Mouse (Mus musculus) MEL (cell line): Measurements from ENCODE around the gene Slc51a. TPM values are rescaled to one million over a fixed set of nuclear protein-coding genes. Genes with fewer than 3 reads are reported as not detected.

ENCODE experiments used
- DNase-seq: peaks from one replicate; pipeline ENCODE4 v3.0.0; 2011; ENCODE audit warnings: low read depth, low spot score
- H3K27ac ChIP-seq: 2 replicates; pipeline ENCODE4 v1.5.1; 2012; ENCODE audit warnings: low read depth, mild to moderate bottlenecking, control low read depth, low read length, moderate library complexity; ENCODE audit not compliant: control insufficient read depth
- H3K27me3 ChIP-seq, 2 experiments: fragments of 150-350 bp in 1 of 2; sonication (generic) in 1 of 2; 2 replicates each; pipeline ENCODE4 v1.6.1; 2012; ENCODE audit warnings: low read length in 2 of 2, mild to moderate bottlenecking in 2 of 2, improper control_type of control experiment in 1 of 2, moderate library complexity in 1 of 2; ENCODE audit not compliant: insufficient read depth in 2 of 2, control insufficient read depth in 1 of 2
- H3K36me3 ChIP-seq, 2 experiments: 2 replicates each; pipeline ENCODE4 v1.6.1; 2012 to 2014; ENCODE audit warnings: low read length in 2 of 2, improper control_type of control experiment in 1 of 2, inconsistent platforms in 1 of 2, mild to moderate bottlenecking in 1 of 2; ENCODE audit not compliant: insufficient read depth in 2 of 2, control insufficient read depth in 1 of 2
- H3K4me1 ChIP-seq, 2 experiments: fragments of 150-350 bp in 1 of 2; sonication (generic) in 1 of 2; 2 replicates each; pipeline ENCODE4 v1.6.1; 2012; ENCODE audit warnings: low read length in 2 of 2, improper control_type of control experiment in 1 of 2, mild to moderate bottlenecking in 1 of 2; ENCODE audit not compliant: insufficient read depth in 2 of 2, control insufficient read depth in 1 of 2
- H3K4me3 ChIP-seq, 2 experiments: fragments of 150-350 bp in 1 of 2; sonication (generic) in 1 of 2; 2 replicates each; pipeline ENCODE4 v1.5.1; 2012; ENCODE audit warnings: low read depth in 2 of 2, low read length in 2 of 2, mild to moderate bottlenecking in 2 of 2, moderate library complexity in 2 of 2, control low read depth in 1 of 2, improper control_type of control experiment in 1 of 2; ENCODE audit not compliant: control insufficient read depth in 1 of 2, insufficient read depth in 1 of 2
- H3K79me2 ChIP-seq: 2 replicates; pipeline ENCODE4 v1.6.1; 2012; ENCODE audit warnings: mild to moderate bottlenecking, low read length, moderate library complexity; ENCODE audit not compliant: control insufficient read depth, poor library complexity, insufficient read depth
- H3K9ac ChIP-seq: 2 replicates; pipeline ENCODE4 v1.6.1; 2012; ENCODE audit warnings: low read depth, mild to moderate bottlenecking, control low read depth, low read length, moderate library complexity; ENCODE audit not compliant: control insufficient read depth, poor library complexity, severe bottlenecking
- H3K9me3 ChIP-seq: fragments of 150-350 bp; sonication (generic); replicated peaks from 2 replicates; pipeline ENCODE4 v1.6.1; 2012; ENCODE audit warnings: mild to moderate bottlenecking, low read length, improper control_type of control experiment, moderate library complexity; ENCODE audit not compliant: insufficient read depth
- BHLHE40 ChIP-seq: IDR thresholded peaks from 2 replicates; pipeline ENCODE4 v1.6.1; 2012; ENCODE audit warnings: low read depth, mild to moderate bottlenecking, inconsistent platforms, low read length, improper control_type of control experiment, borderline replicate concordance
- CHD2 ChIP-seq: IDR thresholded peaks from 2 replicates; pipeline ENCODE4 v1.6.1; 2011; ENCODE audit warnings: low read length, improper control_type of control experiment
- CTCF ChIP-seq, 3 experiments: IDR thresholded peaks in 2 of 3; conservative IDR thresholded peaks in 1 of 3; 2 replicates each; pipeline ENCODE4 v1.5.1; 2011 to 2012; ENCODE audit warnings: low read length in 3 of 3, low read depth in 2 of 3, mild to moderate bottlenecking in 2 of 3, improper control_type of control experiment in 1 of 3, inconsistent platforms in 1 of 3, mixed read lengths in 1 of 3, moderate library complexity in 1 of 3; ENCODE audit not compliant: control insufficient read depth in 1 of 3, insufficient read depth in 1 of 3, poor library complexity in 1 of 3, severe bottlenecking in 1 of 3
- ELF1 ChIP-seq: IDR thresholded peaks from 2 replicates; pipeline ENCODE4 v1.6.1; 2014; ENCODE audit warnings: low read depth, mild to moderate bottlenecking, inconsistent platforms, low read length, improper control_type of control experiment, moderate library complexity
- EP300 ChIP-seq, 2 experiments: IDR thresholded peaks; 2 replicates each; pipeline ENCODE4 v1.6.1; 2011; ENCODE audit warnings: improper control_type of control experiment in 2 of 2, low read length in 2 of 2, low read depth in 1 of 2, mild to moderate bottlenecking in 1 of 2
- GABPA ChIP-seq: IDR thresholded peaks from 2 replicates; pipeline ENCODE4 v1.6.1; 2012; ENCODE audit warnings: low read depth, mild to moderate bottlenecking, inconsistent platforms, low read length, improper control_type of control experiment, moderate library complexity
- GATA1 ChIP-seq: IDR thresholded peaks from 2 replicates; pipeline ENCODE4 v1.6.1; 2011; ENCODE audit warnings: low read depth, low read length, improper control_type of control experiment
- JUND ChIP-seq: IDR thresholded peaks from 2 replicates; pipeline ENCODE4 v1.6.1; 2011; ENCODE audit warnings: low read depth, mild to moderate bottlenecking, improper control_type of control experiment, low read length
- MXI1 ChIP-seq: IDR thresholded peaks from 2 replicates; pipeline ENCODE4 v1.6.1; 2011; ENCODE audit warnings: mild to moderate bottlenecking, low read depth, low read length, improper control_type of control experiment
- MYB ChIP-seq: IDR thresholded peaks from 2 replicates; pipeline ENCODE4 v1.6.1; 2011; ENCODE audit warnings: mild to moderate bottlenecking, low read depth, low read length, improper control_type of control experiment
- RAD21 ChIP-seq: IDR thresholded peaks from 2 replicates; pipeline ENCODE4 v1.6.1; 2011; ENCODE audit warnings: mild to moderate bottlenecking, low read depth, low read length, improper control_type of control experiment
- SIN3A ChIP-seq: IDR thresholded peaks from 2 replicates; pipeline ENCODE4 v1.6.1; 2012; ENCODE audit warnings: low read length, improper control_type of control experiment, inconsistent platforms
- SMC3 ChIP-seq: IDR thresholded peaks from 2 replicates; pipeline ENCODE4 v1.6.1; 2011; ENCODE audit warnings: low read depth, low read length, improper control_type of control experiment
- TAL1 ChIP-seq: IDR thresholded peaks from 2 replicates; pipeline ENCODE4 v1.6.1; 2012; ENCODE audit warnings: mild to moderate bottlenecking, inconsistent platforms, low read length, moderate library complexity, mixed read lengths
- TBP ChIP-seq: IDR thresholded peaks from 2 replicates; pipeline ENCODE4 v1.8.0; 2011; ENCODE audit warnings: low read depth, low read length, improper control_type of control experiment
- TCF12 ChIP-seq: IDR thresholded peaks from 2 replicates; pipeline ENCODE4 v1.6.1; 2014; ENCODE audit warnings: low read depth, mild to moderate bottlenecking, inconsistent platforms, low read length, improper control_type of control experiment, moderate library complexity
- USF1 ChIP-seq: IDR thresholded peaks from 2 replicates; pipeline ENCODE4 v1.6.1; 2014; ENCODE audit warnings: low read depth, mild to moderate bottlenecking, inconsistent platforms, low read length, improper control_type of control experiment, moderate library complexity
- USF2 ChIP-seq, 2 experiments: IDR thresholded peaks; 2 replicates each; pipeline ENCODE4 v1.6.1; 2011 to 2012; ENCODE audit warnings: improper control_type of control experiment in 2 of 2, low read length in 2 of 2, borderline replicate concordance in 1 of 2, inconsistent platforms in 1 of 2, low read depth in 1 of 2, mild to moderate bottlenecking in 1 of 2; ENCODE audit not compliant: insufficient read depth in 1 of 2
- ZC3H11A ChIP-seq: IDR thresholded peaks from 2 replicates; pipeline ENCODE4 v1.6.1; 2012; ENCODE audit warnings: low read depth, mild to moderate bottlenecking, inconsistent platforms, low read length, improper control_type of control experiment
- ZKSCAN1 ChIP-seq: IDR thresholded peaks from 2 replicates; pipeline ENCODE4 v1.6.1; 2012; ENCODE audit warnings: low read depth, mild to moderate bottlenecking, inconsistent platforms, low read length, improper control_type of control experiment, moderate library complexity
- ZMIZ1 ChIP-seq: IDR thresholded peaks from 2 replicates; pipeline ENCODE4 v1.6.1; 2012; ENCODE audit warnings: low read depth, mild to moderate bottlenecking, inconsistent platforms, low read length, improper control_type of control experiment, moderate library complexity
- polyA plus RNA-seq, 2 experiments: library from polyadenylated mRNA; stranded (reverse) in 1 of 2; unstranded in 1 of 2; fragments of >175 nt in 1 of 2; fragments of >200 nt in 1 of 2; gene quantifications; 2 replicates each; pipeline versions ENCODE4 v1.2.1 to v1.2.4; 2012; ENCODE audit warnings: low replicate concordance in 2 of 2, low read depth in 1 of 2; ENCODE audit not compliant: insufficient read length in 2 of 2, insufficient read depth in 1 of 2, missing spikeins in 1 of 2
- total RNA-seq: library from RNA; depleted of rRNA; stranded (reverse); fragments of 300-350 nt; gene quantifications from 2 replicates; pipeline ENCODE4 v1.2.3, GENCODE M21; 2012

Slc51a gene
- total and polyA plus RNA-seq, 3 experiments: 4.6 to 14.5 TPM; not detected in 1

DNA sequence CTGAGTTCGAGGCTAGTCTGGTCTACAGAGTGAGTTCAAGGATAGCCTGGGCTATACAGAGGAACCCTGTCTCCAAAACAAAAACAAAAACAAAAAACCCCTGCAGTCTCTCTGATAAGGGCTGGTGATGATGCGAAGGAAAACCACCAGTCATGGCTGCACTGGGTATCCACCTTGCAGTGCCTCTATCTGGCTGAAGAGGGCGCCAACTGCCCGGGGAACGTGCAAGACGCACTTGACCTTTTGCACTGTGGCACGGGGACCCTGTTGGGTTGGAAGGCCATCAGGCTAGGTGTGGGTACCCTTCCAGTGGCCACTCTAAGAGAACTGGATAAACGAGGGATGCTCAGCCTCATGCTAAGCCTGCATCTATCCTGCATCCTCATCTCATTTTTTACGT lies 19.7 kb upstream of the Slc51a start:
- Histone ChIP-seq H3K27me3 (no peaks in the 10 kb centered on the region), H3K9me3 (no peaks in the 10 kb centered on the region), H3K79me2 (no peaks in the 10 kb centered on the region; the same call in 1 of the 2 replicates), H3K27ac (peak overlapping the region; percentile 93; the same call in 1 of the 2 replicates)
- peak; percentile 84 for DNase-seq
- TF ChIP-seq USF1 (peak; percentile 41; the same call in 1 of the 2 replicates), GATA1 (peak; percentile 59), ZMIZ1 (no peak), SIN3A (peak; percentile 34; the same call in 1 of the 2 replicates), USF2 (IDR thresholded peaks at IDR 0.05; ENCODE audit: borderline replicate concordance in 1 of 2, insufficient read depth in 1 of 2, low read depth in 1 of 2, low read length in 2 of 2) (no peak), ELF1 (0 out of 2 replicates have a peak, but pooled peaks have one; percentile 38), TCF12 (0 out of 2 replicates have a peak, but pooled peaks have one; percentile 20), ZC3H11A (peak; percentile 96), CHD2 (no peak), GABPA (no peak), BHLHE40 (peak; percentile 34; the same call in 1 of the 2 replicates), ZKSCAN1 (no peak), TBP (no peak), TAL1 (peak; percentile 23; the same call in 1 of the 2 replicates), RAD21 (peak; percentile 99), SMC3 (peak; percentile 90), MXI1 (peak; percentile 13; the same call in 1 of the 2 replicates), CTCF (IDR thresholded peaks at IDR 0.05 in 2 of 3, conservative IDR thresholded peaks at IDR 0.05 in 1 of 3; ENCODE audit: control insufficient read depth in 1 of 3, insufficient read depth in 1 of 3, low read depth in 2 of 3, low read length in 3 of 3, poor library complexity in 1 of 3, severe bottlenecking in 1 of 3) (peak; percentile 96 to 99 (median 98)), MYB (no peak), JUND (no peak), EP300 (IDR thresholded peaks at IDR 0.05; ENCODE audit: low read depth in 1 of 2, low read length in 2 of 2) (peak in 1 of 2 experiments; percentile 15; a peak in 2 of 4 replicates)
- TF ChIP-seq, all 39 proteins: peak for 13
- Histone ChIP-seq H3K4me1 (peaks cover 19 to 31% of the 10 kb centered on the region in 2 experiments), H3K9ac (peak overlapping the region; percentile 67), H3K36me3 (peaks cover 0 to 37% of the 10 kb centered on the region in 2 experiments; a peak in 2 of 4 replicates), H3K4me3 (peak overlapping the region; percentile 3 to 35; a peak in 2 of 4 replicates)
